Mouse (Mus musculus): ENCODE data around the gene Rhox4b. TPM values are rescaled to one million over a fixed set of nuclear protein-coding genes. Genes with fewer than 3 reads are reported as not detected.
"Not testable (repeated sequence)": the region's sequence is repeated elsewhere in the genome, so short reads cannot be mapped to it uniquely, and the experiment has no call there.

Gene Rhox4b
- polyA plus RNA-seq (2014; fragmentation: Nextera tagmentation; extraction: Ambion mirVana), result 0.91 and 1.5 TPM in 2 replicates

- H3K27ac ChIP-seq (ENCODE audit: low read depth, low read length); H3K36me3 ChIP-seq (ENCODE audit: control insufficient read depth, insufficient read depth, low read length); H3K9me3 ChIP-seq (ENCODE audit: control insufficient read depth, low read length); DNase-seq (ENCODE audit: low spot score); ATAC-seq (ENCODE audit: low FRiP score); H3K27me3 ChIP-seq (ENCODE audit: control insufficient read depth, insufficient read depth, low read length); H3K4me1 ChIP-seq (replicated peaks; ENCODE audit: control insufficient read depth, insufficient read depth, low read length); H3K4me2 ChIP-seq (replicated peaks; ENCODE audit: low read depth, low read length); H3K9ac ChIP-seq (ENCODE audit: low read depth, low read length); H3K4me3 ChIP-seq (ENCODE audit: low read depth, low read length): not testable (repeated sequence)
- 86% methylated on average over 14 of the region's 15 CpGs for WGBS
Measured at GRCm38 (mm10) chrX:37432194-37432593, at the start of gene Rhox4b. Gene Rhox4b, plus strand, starts transcription at chrX:37432494.

GRCm38 (mm10) chrX:37390548-37390947, 41.7 kb upstream of the Rhox4b start, which contains the start of gene Rhox4a2:
Gene Rhox4a2, plus strand, starts transcription at chrX:37390848.
- not testable (repeated sequence) for H3K4me1 ChIP-seq (replicated peaks; ENCODE audit: control insufficient read depth, insufficient read depth, low read length); DNase-seq (ENCODE audit: low spot score); ATAC-seq (ENCODE audit: low FRiP score); H3K27ac ChIP-seq (ENCODE audit: low read depth, low read length); H3K4me3 ChIP-seq (ENCODE audit: low read depth, low read length); H3K9ac ChIP-seq (ENCODE audit: low read depth, low read length); H3K27me3 ChIP-seq (ENCODE audit: control insufficient read depth, insufficient read depth, low read length); H3K9me3 ChIP-seq (ENCODE audit: control insufficient read depth, low read length); H3K36me3 ChIP-seq (ENCODE audit: control insufficient read depth, insufficient read depth, low read length); H3K4me2 ChIP-seq (replicated peaks; ENCODE audit: low read depth, low read length)
- 95% methylated on average over 5 of the region's 16 CpGs for WGBS

- H3K4me1 ChIP-seq (replicated peaks; ENCODE audit: control insufficient read depth, insufficient read depth, low read length); H3K36me3 ChIP-seq (ENCODE audit: control insufficient read depth, insufficient read depth, low read length); H3K4me3 ChIP-seq (ENCODE audit: low read depth, low read length); H3K27ac ChIP-seq (ENCODE audit: low read depth, low read length); ATAC-seq (ENCODE audit: low FRiP score); H3K27me3 ChIP-seq (ENCODE audit: control insufficient read depth, insufficient read depth, low read length); H3K4me2 ChIP-seq (replicated peaks; ENCODE audit: low read depth, low read length); H3K9ac ChIP-seq (ENCODE audit: low read depth, low read length); DNase-seq (ENCODE audit: low spot score); H3K9me3 ChIP-seq (ENCODE audit: control insufficient read depth, low read length): not testable (repeated sequence)
- no CpG with 5 or more reads among the region's 9 CpGs for WGBS
Measured at GRCm38 (mm10) chrX:37411767-37412166, 20.5 kb upstream of the Rhox4b start, which contains the start of gene Rhox2b. Gene Rhox2b, plus strand, starts transcription at chrX:37412067.

- not testable (repeated sequence) for ATAC-seq (ENCODE audit: low FRiP score); H3K9ac ChIP-seq (ENCODE audit: low read depth, low read length); H3K9me3 ChIP-seq (ENCODE audit: control insufficient read depth, low read length)
Measured at GRCm38 (mm10) chrX:37453380-37453779, 21.1 kb downstream of the Rhox4b start, which contains the start of gene Rhox2c. Gene Rhox2c, plus strand, starts transcription at chrX:37453680.

GRCm38 (mm10) chrX:37458285-37458684, 26.0 kb downstream of the Rhox4b start, which contains the start of gene Rhox3c:
Gene Rhox3c, plus strand, starts transcription at chrX:37458585.
- not testable (repeated sequence) for H3K27me3 ChIP-seq (ENCODE audit: control insufficient read depth, insufficient read depth, low read length); ATAC-seq (ENCODE audit: low FRiP score)
- 90% methylated on average over 3 of the region's 4 CpGs for WGBS

More at GRCm38 (mm10) chrX:37453380-37453779, 21.1 kb downstream of the Rhox4b start, which contains the start of gene Rhox2c:
- DNase-seq (ENCODE audit: low spot score); H3K27ac ChIP-seq (ENCODE audit: low read depth, low read length); H3K27me3 ChIP-seq (ENCODE audit: control insufficient read depth, insufficient read depth, low read length); H3K4me2 ChIP-seq (replicated peaks; ENCODE audit: low read depth, low read length); H3K4me3 ChIP-seq (ENCODE audit: low read depth, low read length); H3K4me1 ChIP-seq (replicated peaks; ENCODE audit: control insufficient read depth, insufficient read depth, low read length); H3K36me3 ChIP-seq (ENCODE audit: control insufficient read depth, insufficient read depth, low read length): not testable (repeated sequence)
- WGBS, result 89% methylated on average over 6 of the region's 10 CpGs

GRCm38 (mm10) chrX:37480037-37480436, 47.7 kb downstream of the Rhox4b start, which contains the start of gene Rhox4c:
Gene Rhox4c, plus strand, starts transcription at chrX:37480337.
- not testable (repeated sequence) for H3K9me3 ChIP-seq (ENCODE audit: control insufficient read depth, low read length); H3K36me3 ChIP-seq (ENCODE audit: control insufficient read depth, insufficient read depth, low read length); H3K4me3 ChIP-seq (ENCODE audit: low read depth, low read length); H3K4me2 ChIP-seq (replicated peaks; ENCODE audit: low read depth, low read length); H3K9ac ChIP-seq (ENCODE audit: low read depth, low read length); H3K27me3 ChIP-seq (ENCODE audit: control insufficient read depth, insufficient read depth, low read length); ATAC-seq (ENCODE audit: low FRiP score); H3K27ac ChIP-seq (ENCODE audit: low read depth, low read length); DNase-seq (ENCODE audit: low spot score); H3K4me1 ChIP-seq (replicated peaks; ENCODE audit: control insufficient read depth, insufficient read depth, low read length)
- WGBS, result 95% methylated on average over 14 of the region's 14 CpGs

More at GRCm38 (mm10) chrX:37458285-37458684, 26.0 kb downstream of the Rhox4b start, which contains the start of gene Rhox3c:
- H3K4me3 ChIP-seq (ENCODE audit: low read depth, low read length); H3K27ac ChIP-seq (ENCODE audit: low read depth, low read length); H3K36me3 ChIP-seq (ENCODE audit: control insufficient read depth, insufficient read depth, low read length); H3K4me1 ChIP-seq (replicated peaks; ENCODE audit: control insufficient read depth, insufficient read depth, low read length); DNase-seq (ENCODE audit: low spot score); H3K4me2 ChIP-seq (replicated peaks; ENCODE audit: low read depth, low read length); H3K9me3 ChIP-seq (ENCODE audit: control insufficient read depth, low read length); H3K9ac ChIP-seq (ENCODE audit: low read depth, low read length): not testable (repeated sequence)

Other genes with a start within 250 kb of the Rhox4b start
- gene Ndufa1, start 241.3 kb upstream of the Rhox4b start, polyA plus RNA-seq (2014; fragmentation: Nextera tagmentation; extraction: Ambion mirVana), result 443 and 479 TPM in 2 replicates
- gene Rnf113a1, start 241.2 kb upstream of the Rhox4b start, polyA plus RNA-seq (2014; fragmentation: Nextera tagmentation; extraction: Ambion mirVana), result 16.1 and 18.5 TPM in 2 replicates
- gene Gm9, start 221.5 kb upstream of the Rhox4b start, polyA plus RNA-seq (2014; fragmentation: Nextera tagmentation; extraction: Ambion mirVana), result not detected in 2 replicates
- not detected in 2 replicates for gene Rhox1, start 210.2 kb upstream of the Rhox4b start, polyA plus RNA-seq (2014; fragmentation: Nextera tagmentation; extraction: Ambion mirVana)
- gene Rhox2a, start 187.5 kb upstream of the Rhox4b start, polyA plus RNA-seq (2014; fragmentation: Nextera tagmentation; extraction: Ambion mirVana), result 0.26 and 0.29 TPM in 2 replicates
- gene Rhox3a, start 182.6 kb upstream of the Rhox4b start, polyA plus RNA-seq (2014; fragmentation: Nextera tagmentation; extraction: Ambion mirVana), result not detected in 2 replicates
- gene Rhox4a, start 167.2 kb upstream of the Rhox4b start, polyA plus RNA-seq (2014; fragmentation: Nextera tagmentation; extraction: Ambion mirVana), result not detected in 2 replicates
- gene Rhox3a2, start 52.5 kb upstream of the Rhox4b start, polyA plus RNA-seq (2014; fragmentation: Nextera tagmentation; extraction: Ambion mirVana), result not detected in 2 replicates
- gene Rhox4a2, start 41.6 kb upstream of the Rhox4b start, polyA plus RNA-seq (2014; fragmentation: Nextera tagmentation; extraction: Ambion mirVana), result 4.2 TPM in 2 replicates
- 0.85 TPM in 1 of 2 replicates, not detected in the other for gene Rhox2b, start 20.4 kb upstream of the Rhox4b start, polyA plus RNA-seq (2014; fragmentation: Nextera tagmentation; extraction: Ambion mirVana)
- gene Rhox2c, start 21.2 kb downstream of the Rhox4b start, polyA plus RNA-seq (2014; fragmentation: Nextera tagmentation; extraction: Ambion mirVana), result 2.4 and 4.1 TPM in 2 replicates
- gene Rhox3c, start 26.1 kb downstream of the Rhox4b start, polyA plus RNA-seq (2014; fragmentation: Nextera tagmentation; extraction: Ambion mirVana), result not detected in 2 replicates
- 0.37 TPM in 1 of 2 replicates, not detected in the other for gene Rhox4c, start 47.8 kb downstream of the Rhox4b start, polyA plus RNA-seq (2014; fragmentation: Nextera tagmentation; extraction: Ambion mirVana)
- gene Rhox2d, start 60.9 kb downstream of the Rhox4b start, polyA plus RNA-seq (2014; fragmentation: Nextera tagmentation; extraction: Ambion mirVana), result 0.43 TPM in 1 of 2 replicates, not detected in the other
- 0.21 TPM in 1 of 2 replicates, not detected in the other for gene Rhox4d, start 81.9 kb downstream of the Rhox4b start, polyA plus RNA-seq (2014; fragmentation: Nextera tagmentation; extraction: Ambion mirVana)
- gene Rhox2e, start 98.0 kb downstream of the Rhox4b start, polyA plus RNA-seq (2014; fragmentation: Nextera tagmentation; extraction: Ambion mirVana), result 0.25 and 0.85 TPM in 2 replicates
- gene Rhox3e, start 109.5 kb downstream of the Rhox4b start, polyA plus RNA-seq (2014; fragmentation: Nextera tagmentation; extraction: Ambion mirVana), result not detected in 2 replicates
- gene Rhox4e, start 124.9 kb downstream of the Rhox4b start, polyA plus RNA-seq (2014; fragmentation: Nextera tagmentation; extraction: Ambion mirVana), result not detected in 2 replicates
- gene Rhox2f, start 138.9 kb downstream of the Rhox4b start, polyA plus RNA-seq (2014; fragmentation: Nextera tagmentation; extraction: Ambion mirVana), result 0.31 and 0.89 TPM in 2 replicates
- gene Rhox3f, start 148.5 kb downstream of the Rhox4b start, polyA plus RNA-seq (2014; fragmentation: Nextera tagmentation; extraction: Ambion mirVana), result not detected in 2 replicates
- gene Rhox4f, start 175.2 kb downstream of the Rhox4b start, polyA plus RNA-seq (2014; fragmentation: Nextera tagmentation; extraction: Ambion mirVana), result 0.46 TPM in 1 of 2 replicates, not detected in the other
- gene Rhox3g, start 196.1 kb downstream of the Rhox4b start, polyA plus RNA-seq (2014; fragmentation: Nextera tagmentation; extraction: Ambion mirVana), result not detected in 2 replicates
- gene Rhox2g, start 211.0 kb downstream of the Rhox4b start, polyA plus RNA-seq (2014; fragmentation: Nextera tagmentation; extraction: Ambion mirVana), result not detected in 2 replicates
- gene Rhox4g, start 218.8 kb downstream of the Rhox4b start, polyA plus RNA-seq (2014; fragmentation: Nextera tagmentation; extraction: Ambion mirVana), result not detected in 2 replicates
- gene Rhox3h, start 236.3 kb downstream of the Rhox4b start, polyA plus RNA-seq (2014; fragmentation: Nextera tagmentation; extraction: Ambion mirVana), result not detected in 2 replicates
- gene Rhox2h, start 240.8 kb downstream of the Rhox4b start, polyA plus RNA-seq (2014; fragmentation: Nextera tagmentation; extraction: Ambion mirVana), result not detected in 2 replicates